Mouse (Mus musculus): ENCODE measurements around the gene Eri3.

Eri3 gene

DNA sequence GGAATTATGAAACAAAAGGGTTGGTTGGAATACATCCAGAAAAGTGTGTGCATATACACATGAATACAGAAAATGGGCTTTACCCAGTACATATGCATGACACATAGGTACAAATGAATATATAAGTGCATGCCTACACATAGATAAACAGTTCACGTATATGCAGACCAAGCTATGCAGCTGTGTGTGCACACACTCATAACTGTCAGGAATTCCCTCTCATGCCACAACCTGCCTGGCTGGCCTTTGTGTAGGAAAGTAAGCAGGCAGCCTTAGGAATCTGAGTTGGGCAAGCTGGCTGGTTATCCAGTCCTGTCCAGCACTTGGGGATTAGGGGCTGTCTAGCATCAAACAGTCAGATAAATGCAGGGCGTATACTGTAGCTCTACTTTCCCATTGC lies 72.9 kb downstream of the Eri3 start:
- no peak for DNase-seq (ENCODE audit: low read depth, low spot score)

DNA sequence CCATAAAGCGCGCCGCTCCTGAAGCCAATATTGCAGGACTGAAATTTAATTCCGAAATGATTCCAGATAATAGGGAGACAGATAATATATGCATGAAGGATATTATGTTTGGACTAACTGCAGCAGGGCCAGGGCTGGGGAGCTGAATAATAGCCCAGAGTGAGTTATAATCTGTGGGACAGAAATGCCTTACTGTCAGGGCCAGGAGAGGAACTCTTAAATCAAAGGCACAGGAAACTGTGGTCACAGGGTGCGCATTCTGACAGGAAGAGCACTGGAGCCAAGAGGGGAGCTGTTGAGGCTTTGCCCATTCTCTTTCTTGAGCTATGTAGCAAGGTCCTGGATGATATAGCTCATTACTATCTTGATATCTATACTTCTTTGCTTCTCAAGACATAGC lies 74.5 kb downstream of the Eri3 start:
- DNase-seq (ENCODE audit: low read depth, low spot score) = no peak

GRCm38 (mm10) chr4:117628464-117628863 lies 78.3 kb downstream of the Eri3 start:
- no peak for DNase-seq (ENCODE audit: low read depth, low spot score)

DNA sequence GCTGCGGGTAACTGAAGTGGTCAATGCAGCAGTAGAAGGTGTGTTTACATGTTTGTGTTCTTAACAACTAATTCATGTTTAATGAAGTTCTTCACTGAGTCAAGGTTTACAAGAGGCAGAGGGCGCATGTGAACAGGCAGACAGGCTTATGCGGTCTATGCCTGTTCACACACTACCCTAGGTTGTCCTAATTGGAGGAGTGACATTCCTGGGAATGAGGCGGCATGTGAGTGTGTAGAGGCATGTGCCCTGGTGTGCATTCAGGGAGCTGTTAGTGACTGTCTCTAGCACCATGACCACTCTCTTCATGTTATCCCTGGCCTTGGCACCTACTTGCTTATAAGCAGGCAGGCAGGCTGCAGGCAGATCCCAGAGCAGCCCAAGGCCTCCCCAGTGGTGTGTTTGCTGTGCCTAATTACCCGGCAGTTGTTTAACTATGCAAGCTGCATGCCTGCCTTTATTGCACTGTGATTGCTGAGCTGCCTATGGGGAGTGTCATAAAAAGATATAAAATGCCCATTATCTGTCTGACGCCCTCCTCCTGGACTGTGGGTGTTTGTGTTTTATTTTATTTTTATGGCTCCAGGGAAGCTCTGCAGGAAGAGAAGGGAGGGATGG lies 80.0 kb downstream of the Eri3 start:
- no peak for DNase-seq (ENCODE audit: low read depth, low spot score)

GRCm38 (mm10) chr4:117633527-117633926 lies 83.4 kb downstream of the Eri3 start:
- DNase-seq (ENCODE audit: low read depth, low spot score) = no peak

- DNase-seq (ENCODE audit: low read depth, low spot score) = no peak
Measured at GRCm38 (mm10) chr4:117634642-117635041, 84.5 kb downstream of the Eri3 start.

DNA sequence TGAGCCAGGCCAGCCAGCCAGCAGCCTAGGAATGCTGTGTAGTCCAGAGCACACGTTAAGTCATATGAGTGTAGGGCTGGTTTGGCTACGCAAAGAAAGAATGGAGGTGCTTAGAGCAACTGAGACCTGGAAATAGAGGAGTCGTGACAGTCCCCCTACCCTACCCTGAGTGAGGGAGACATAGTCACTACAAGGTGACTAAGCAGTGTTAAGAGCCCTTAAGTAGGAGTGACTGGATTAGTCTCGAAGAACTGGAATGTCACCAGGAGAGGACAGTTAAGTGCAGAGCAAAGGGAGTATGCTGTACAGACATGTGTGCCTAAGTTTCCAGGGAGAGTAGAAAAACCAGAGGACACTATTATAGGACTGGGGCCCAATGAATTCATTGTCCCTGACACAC lies 86.0 kb downstream of the Eri3 start:
- DNase-seq (ENCODE audit: low read depth, low spot score) = no peak

DNA sequence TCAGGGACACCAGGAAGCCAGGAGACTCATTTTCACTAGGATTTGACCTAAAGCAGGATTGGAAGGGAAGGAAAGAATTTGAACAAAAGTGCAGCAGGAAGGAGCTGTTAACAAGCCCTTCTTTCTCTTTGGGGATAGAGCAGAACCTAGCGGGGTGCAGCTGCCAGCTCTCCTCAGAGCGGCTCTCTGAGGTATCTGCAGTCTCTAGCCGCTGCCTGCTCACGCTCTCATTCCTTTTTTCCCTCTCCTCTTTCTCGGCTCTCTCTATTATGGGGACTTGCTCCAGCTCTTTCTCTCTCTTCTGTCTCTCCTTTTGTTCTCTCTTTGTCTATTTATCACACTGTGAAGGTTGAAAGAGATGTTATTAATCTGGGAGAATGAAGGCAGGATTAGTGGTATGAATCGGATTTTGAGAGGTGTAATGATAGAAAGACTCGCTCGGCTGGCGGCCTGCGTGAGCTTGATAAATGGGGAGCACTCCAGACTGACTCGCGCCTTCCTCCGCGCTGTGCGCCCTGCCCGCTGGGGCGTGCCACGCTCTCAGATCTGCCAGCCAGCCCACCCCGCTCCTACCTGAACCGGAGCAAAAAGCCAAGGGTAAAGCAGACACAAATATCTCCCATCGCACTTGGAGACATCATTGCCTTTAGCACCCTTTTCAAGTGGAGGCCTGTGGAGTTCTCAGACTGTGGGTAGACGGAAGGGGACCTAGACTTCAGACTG lies 86.9 kb downstream of the Eri3 start:
- DNase-seq (ENCODE audit: low read depth, low spot score) = no peak

DNA sequence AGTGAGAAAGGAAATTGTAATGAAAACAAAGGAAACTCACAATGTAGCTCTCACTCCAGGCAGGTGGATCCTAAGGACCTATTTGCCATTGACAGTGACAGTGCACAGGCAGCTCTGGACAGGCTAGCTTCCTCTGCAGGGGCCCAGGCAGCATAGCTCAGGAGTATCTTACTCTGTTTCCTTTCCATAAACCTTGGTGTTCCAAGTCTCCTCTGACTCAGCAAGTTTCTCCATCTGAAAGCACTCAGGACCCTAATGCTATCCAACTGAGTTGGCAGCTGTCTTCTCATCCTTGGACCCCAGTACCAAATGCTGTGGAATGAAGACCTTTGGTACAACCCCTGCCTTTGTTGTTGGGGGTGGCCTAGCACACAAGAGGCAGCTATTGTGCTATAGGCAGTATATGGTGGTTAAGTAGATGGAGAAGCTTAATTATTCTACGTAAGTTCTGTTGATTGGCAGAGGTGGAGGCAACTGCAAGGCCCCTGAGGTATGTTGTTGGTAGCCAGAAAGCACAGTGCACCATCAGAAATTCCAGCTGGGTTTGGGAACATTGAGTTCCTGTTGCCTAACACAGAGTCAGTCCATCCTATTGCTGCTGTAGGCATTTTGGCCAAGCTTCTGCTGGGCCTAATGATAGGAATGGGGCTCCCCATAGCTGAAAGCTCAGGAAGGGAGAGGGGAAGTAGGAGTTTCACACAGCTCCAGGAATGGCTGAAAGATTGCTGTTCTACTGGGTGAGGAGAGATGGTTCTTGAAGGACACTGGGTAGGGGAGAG lies 90.9 kb downstream of the Eri3 start:
- DNase-seq (ENCODE audit: low read depth, low spot score) = no peak

DNA sequence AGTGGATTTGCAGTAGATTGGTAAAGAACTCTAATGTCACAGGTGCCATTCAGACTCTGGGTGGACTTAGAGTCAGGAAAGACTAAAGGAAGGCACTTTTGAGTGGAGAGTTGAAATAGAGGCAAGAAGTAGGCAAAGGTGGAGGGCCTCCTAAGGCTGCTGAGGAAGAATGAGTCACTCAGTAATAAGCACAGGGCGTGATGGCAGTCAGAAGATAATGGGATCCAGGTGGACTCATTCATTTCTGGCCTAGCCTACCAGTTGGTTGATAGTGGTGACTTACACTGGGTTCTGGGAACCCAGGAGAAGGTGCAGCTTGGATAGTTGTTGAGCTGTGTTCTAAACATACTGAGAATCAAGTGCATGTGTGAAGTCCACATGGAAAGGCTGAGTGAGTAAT lies 91.6 kb downstream of the Eri3 start:
- DNase-seq (ENCODE audit: low read depth, low spot score) = no peak

DNA sequence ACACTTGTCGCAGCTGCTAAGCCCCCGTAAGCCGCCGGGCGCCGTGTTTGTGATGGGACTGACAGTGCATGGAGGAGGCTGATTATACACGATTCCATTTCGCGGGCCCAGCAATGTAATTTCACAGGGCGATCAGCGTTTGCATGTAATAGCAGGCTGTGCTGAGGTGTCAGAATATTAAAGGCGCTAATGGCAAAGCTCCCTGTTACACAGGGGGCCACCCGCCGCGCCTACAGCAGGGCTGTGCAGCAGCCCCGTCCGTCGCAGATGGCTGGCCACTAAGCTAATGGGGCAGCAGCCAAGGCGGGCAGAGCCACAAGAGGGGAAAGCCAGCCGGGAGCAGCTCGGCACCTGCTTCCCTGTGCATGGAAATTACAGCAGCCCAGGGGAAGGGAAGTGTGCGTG lies 94.9 kb downstream of the Eri3 start:
- DNase-seq (ENCODE audit: low read depth, low spot score) = no peak

DNA sequence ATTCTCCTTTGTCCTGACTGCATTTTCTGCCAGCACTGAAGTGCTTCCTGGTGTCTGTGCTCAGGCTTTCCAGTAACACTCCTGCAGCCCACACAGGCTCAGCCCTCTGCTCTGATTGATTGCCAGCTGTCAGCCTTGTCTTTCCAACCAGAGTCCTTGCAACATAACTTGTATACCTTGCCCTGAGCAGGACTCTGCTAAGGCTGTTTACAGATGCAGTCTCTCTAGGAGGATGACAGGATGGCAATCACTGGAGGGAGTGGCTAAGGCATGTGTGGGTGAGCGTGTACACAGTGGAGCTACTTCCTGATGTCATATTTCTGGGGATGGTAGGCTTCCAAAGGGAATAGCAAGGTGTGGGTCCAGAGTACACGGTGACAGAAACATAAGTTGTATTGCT lies 95.7 kb downstream of the Eri3 start:
- DNase-seq (ENCODE audit: low read depth, low spot score) = no peak

DNA sequence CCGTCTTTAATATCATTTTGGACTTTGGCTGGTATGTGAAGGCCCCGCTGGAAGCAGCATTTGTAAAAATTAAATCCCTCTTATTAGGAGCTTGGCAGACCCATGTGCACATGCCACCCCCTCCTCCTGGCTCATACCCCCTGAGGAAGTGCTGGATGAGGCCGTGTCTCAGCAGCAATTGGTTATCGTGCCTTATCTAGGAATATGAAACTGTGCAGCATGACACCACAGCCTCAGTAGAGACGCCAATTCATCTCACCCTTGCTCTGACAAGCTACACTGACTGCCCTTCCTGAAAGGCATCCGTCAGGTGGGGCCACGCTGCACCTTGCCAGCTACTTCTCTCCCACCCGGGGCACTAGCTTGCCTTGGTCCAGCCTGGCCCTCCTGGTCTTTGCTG lies 96.3 kb downstream of the Eri3 start:
- DNase-seq (ENCODE audit: low read depth, low spot score) = no peak

DNA sequence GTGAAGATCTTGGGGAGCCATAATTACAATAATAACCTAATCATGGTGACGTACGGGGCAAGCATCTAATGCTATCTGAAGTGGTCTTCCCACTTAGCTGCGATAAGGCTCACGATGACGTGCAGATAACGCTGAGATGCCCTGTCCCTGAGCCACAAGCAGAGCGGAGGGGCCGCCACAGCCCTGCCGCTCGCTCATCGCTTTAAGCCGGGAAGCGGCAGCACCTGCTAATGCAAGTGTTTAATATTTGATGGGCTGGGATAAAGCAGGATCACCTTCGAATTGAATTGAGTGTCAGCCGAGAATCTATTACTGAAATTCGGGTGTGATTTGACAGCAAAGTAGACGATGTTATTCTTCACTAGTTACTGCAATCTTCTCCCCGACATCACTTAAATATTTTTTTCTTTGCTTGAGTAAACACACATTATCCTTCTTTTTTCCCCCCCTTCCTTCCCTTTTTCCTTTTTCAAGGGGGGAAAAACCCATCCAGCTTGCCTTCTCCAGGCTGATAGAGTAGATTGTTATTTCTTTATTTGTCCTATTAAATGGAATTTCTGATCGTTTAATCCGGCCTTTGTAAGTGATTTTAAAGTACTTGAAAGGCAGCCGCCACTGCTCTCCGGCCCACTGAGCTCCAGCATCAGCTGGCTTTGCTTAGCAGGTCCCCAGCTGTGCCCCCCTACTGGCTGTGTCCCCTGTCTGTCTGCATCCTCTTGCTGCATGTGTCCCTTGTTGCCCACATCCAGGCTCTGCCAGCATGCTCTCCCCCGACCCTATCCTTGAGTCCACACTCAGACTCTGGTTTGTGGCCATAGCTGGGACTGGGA lies 97.0 kb downstream of the Eri3 start:
- no peak for DNase-seq (ENCODE audit: low read depth, low spot score)

GRCm38 (mm10) chr4:117651626-117652101 lies 101.5 kb downstream of the Eri3 start:
- DNase-seq (ENCODE audit: low read depth, low spot score) = no peak

DNA sequence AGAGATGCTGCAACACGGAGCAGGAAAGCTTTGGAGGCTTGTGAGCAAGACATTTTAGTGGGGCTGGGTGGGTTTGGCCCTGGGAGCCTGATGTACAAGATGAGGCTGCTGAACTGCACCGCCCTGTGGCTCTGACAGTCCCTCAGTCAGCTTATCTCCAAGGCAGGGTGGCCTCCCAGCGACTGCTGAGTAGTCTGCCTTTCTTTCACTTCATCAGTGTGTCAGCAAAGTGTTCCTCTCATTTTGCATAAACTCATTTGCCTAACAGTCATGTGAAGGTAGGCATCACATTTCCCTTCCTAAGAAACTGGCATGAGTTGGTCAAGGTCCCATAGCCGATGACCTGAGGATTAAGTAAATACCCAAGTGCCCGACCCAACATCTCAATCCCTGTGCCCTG lies 102.6 kb downstream of the Eri3 start:
- DNase-seq (ENCODE audit: low read depth, low spot score) = no peak

DNA sequence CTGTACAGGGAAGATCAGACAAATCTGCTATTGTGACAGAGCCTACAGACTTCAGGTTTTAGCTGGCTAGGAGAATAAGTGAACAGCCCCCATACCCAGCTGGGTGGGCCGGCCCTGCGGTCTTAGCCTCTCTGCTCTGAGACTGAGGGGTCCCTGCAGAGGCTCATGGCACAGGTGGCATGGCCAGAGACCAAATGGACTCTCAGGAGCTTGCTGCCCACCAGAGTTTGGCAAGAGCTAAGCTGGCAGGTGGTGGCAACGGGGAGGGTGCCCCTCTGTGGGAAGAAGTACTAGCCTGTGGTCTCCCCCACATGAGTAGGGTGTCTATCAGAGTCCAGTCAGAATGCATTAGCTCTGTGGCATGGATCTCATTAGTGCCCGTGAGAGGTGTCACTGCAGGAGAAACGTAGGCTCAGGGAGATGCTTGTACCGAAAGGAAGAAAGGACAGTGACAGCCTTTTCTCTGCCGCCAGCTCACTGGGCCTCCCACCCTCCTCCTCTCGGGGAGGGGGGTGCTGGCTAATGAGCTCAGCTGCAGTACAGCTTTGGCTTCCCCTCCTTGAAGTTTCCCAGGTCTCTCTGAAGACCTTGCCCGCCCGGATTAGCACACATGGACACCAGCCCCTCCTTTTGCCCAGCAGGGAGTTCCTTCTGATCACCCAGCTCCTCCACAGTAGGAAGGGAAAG lies 104.0 kb downstream of the Eri3 start:
- no peak for DNase-seq (ENCODE audit: low read depth, low spot score)

DNA sequence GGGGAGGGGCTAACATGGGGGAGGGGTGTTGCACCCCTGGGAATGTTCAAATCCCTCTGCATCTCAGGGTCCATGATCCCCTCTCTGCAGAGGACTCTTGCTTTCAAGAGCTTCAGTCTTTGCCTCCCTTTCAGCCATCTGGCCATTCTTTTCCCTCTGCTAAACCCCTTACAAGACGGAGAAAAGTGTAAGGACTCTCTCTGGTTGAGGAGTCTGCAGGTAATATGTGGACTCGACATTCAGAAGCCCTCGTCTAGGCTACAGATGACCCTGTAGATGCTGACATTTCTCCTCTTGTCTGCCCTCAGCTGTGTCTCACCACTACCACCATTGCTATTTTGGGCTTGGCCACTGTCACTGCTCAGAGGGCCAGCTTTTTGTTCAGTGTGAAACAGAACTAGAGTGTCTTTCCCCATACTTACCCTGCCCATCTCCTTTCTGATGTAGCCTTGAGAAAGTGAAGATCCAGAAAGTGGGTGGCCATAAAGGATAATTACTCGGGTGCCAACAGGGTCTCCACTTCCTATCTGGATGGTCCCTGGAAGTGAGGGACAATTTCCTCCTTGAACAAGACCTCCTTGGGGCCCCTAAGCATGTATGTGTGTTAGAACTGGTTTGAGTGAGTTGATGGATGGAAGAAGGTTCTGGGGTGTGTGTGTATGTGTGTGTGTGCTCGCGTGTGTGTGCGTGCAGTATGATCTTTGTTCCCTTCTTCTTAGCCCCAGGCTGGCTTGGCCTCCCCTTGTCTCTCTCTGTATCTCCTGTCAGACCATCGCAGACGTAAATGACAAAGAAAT lies 104.7 kb downstream of the Eri3 start:
- no peak for DNase-seq (ENCODE audit: low read depth, low spot score)

- DNase-seq (ENCODE audit: low read depth, low spot score) = no peak
Measured at GRCm38 (mm10) chr4:117655500-117655863, 105.3 kb downstream of the Eri3 start.

GRCm38 (mm10) chr4:117656961-117657360 lies 106.8 kb downstream of the Eri3 start:
- DNase-seq (ENCODE audit: low read depth, low spot score) = peak; percentile 58

Measured in forelimb bud, embryonic 11.5 days (tissue).